Mouse (Mus musculus): ENCODE results near the gene Rpl10a. TPM values are rescaled to one million over a fixed set of nuclear protein-coding genes. Genes with fewer than 3 reads are reported as not detected.
"Not testable (repeated sequence)": the region's sequence is repeated elsewhere in the genome, so short reads cannot be mapped to it uniquely, and the experiment has no call there.

The Rpl10a gene
- polyA plus RNA-seq, 1 experiment: 7,093 TPM

DNA sequence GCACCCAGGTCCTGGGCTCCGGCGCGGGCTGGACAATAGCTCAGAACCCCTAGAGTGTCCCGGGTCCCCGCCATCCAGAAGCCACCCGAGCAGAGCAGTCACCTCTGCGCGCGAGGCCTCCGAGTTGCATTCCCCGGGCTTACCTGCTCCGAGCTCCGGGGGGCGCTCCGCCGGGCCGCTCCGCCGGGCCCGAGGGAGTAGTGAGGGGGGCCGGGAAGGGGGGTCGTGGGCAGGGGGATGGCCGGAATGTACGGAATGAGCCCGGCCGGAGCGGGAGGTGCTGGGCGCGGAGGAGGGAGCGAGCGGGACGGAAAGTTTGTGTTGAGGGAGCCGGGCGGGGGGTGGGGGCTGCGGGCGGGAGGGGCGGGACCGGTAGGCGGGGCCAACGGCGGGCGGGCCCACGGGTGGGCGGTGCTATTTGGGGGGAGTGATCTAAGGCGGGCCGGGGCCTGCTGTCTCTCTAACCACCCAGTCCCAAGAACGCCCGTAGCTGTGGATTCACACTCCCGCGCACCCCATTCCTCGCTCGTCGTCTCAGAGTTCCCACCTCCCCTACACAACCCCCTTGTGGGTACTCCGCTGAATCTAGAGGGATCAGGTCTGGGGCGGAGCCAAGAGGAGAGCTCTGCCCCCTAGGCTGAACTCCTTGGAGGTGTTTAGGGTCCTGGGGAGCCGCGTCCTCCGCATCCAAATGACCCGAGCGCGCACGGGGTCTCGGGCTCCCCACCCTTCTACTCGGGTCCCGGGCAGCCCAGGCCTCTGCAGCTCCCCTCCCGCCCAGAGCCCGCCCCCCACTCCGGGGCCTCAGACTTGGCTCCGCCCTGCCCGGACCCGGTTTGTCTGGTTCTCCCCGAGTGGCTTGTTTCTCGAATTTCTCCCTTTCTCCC lies 22.4 kb downstream of the Rpl10a start, which contains the start of gene Tead3:
Gene Tead3 (minus strand): TSS at position 352 of the 887 bp plus-strand sequence.
- Histone ChIP-seq H3K4me3 (replicated peaks) (peak within 1 kb of the TSS; percentile 91), H3K4me1 (peaks cover 30% of the 10 kb centered on the region), H3K36me3 (replicated peaks; ENCODE audit: low read length) (no peaks in the 10 kb centered on the region), H3K27me3 (replicated peaks) (peaks cover 96% of the 10 kb centered on the region), H3K9me3 (peaks cover 6% of the 10 kb centered on the region; the same call in 1 of the 2 replicates)
- no peak for TF ChIP-seq GATA1 (IDR thresholded peaks at IDR 0.05; ENCODE audit: borderline replicate concordance, low read length)
- no peak for TF ChIP-seq FLI1 (IDR thresholded peaks at IDR 0.05; ENCODE audit: low read length)

DNA sequence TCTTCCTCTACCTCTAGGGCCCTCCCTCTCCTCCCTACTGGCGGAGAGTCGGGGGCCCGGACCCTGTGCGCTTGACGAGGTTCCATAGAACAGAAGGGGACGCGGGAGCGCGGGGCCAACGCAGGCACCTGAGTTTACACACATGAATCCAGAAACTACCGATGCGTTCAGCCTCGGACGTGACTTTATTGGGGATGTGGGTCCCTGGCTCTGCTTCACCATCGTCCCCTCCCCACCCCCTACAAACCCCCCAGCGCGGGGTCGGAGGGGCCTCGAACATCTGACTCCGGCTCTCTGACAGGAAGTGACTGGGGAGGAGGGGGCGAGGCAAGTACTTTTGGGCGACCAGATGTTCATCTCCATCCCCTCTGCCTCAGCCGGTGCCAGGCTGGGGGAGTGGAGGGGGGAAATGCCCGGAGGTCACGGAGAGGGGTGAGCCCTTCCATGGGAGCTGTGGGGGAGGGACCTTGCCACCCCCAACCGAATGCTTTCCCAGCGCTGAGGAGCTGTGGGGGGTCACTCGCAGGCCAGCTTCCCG lies 23.2 kb downstream of the Rpl10a start:
- peak overlapping the region; percentile 91 for H3K4me3 ChIP-seq (replicated peaks)
- TF ChIP-seq FLI1 (IDR thresholded peaks at IDR 0.05; ENCODE audit: low read length): no peak
- peaks cover 96% of the 10 kb centered on the region for H3K27me3 ChIP-seq (replicated peaks)
- peaks cover 30% of the 10 kb centered on the region for H3K4me1 ChIP-seq
- H3K9me3 ChIP-seq: peaks cover 6% of the 10 kb centered on the region; the same call in 1 of the 2 replicates
- no peaks in the 10 kb centered on the region for H3K36me3 ChIP-seq (replicated peaks; ENCODE audit: low read length)

DNA sequence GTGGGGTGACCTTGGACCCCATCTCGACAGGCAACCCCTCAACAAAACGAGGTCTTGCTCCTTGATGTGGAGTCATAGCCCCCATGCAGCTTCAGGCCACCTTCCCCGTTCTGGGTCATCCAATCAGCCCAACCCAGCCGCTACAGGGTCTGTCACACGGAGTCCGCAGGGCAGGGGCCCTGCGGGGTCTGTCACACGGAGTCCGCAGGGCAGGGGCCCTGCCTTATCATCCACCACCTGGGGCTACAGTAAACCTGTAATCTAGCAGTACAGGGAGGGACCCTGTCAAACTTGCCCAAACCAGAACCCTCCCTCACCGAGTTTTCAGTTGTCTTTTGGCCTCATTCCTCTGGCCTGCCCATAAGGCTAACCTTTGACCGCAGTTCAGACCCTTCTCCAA lies 23.7 kb downstream of the Rpl10a start:
- TF ChIP-seq FLI1 (IDR thresholded peaks at IDR 0.05; ENCODE audit: low read length) (no peak), GATA1 (IDR thresholded peaks at IDR 0.05; ENCODE audit: borderline replicate concordance, low read length) (no peak)
- Histone ChIP-seq H3K36me3 (replicated peaks; ENCODE audit: low read length) (no peaks in the 10 kb centered on the region), H3K4me3 (replicated peaks) (peak overlapping the region; percentile 91), H3K9me3 (peaks cover 6% of the 10 kb centered on the region; the same call in 1 of the 2 replicates), H3K4me1 (peaks cover 30% of the 10 kb centered on the region), H3K27me3 (replicated peaks) (peaks cover 96% of the 10 kb centered on the region)

DNA sequence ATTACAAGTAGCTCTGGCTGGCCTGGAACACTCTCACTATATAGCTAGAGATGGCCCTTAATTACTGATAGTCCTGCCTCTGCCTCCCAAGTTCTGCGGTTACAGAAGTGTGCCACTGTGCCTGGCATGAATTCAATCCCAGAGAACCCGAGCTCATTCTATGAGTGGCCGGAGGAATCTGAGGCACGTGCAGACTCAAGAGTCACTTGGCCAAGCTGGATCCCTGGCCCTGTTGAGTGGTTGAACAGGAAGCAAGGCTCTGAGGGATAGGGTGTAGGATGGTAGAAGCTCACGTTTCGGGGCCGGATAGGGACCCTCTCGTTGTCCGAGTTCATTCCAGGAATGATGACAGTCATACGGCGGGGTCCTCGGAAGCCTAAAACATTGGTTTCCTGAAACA lies 27.6 kb downstream of the Rpl10a start:
- TF ChIP-seq GATA1 (IDR thresholded peaks at IDR 0.05; ENCODE audit: borderline replicate concordance, low read length) (no peak), FLI1 (IDR thresholded peaks at IDR 0.05; ENCODE audit: low read length) (no peak)
- Histone ChIP-seq H3K4me1 (peaks cover 11% of the 10 kb centered on the region), H3K27me3 (replicated peaks) (peaks cover 96% of the 10 kb centered on the region)

DNA sequence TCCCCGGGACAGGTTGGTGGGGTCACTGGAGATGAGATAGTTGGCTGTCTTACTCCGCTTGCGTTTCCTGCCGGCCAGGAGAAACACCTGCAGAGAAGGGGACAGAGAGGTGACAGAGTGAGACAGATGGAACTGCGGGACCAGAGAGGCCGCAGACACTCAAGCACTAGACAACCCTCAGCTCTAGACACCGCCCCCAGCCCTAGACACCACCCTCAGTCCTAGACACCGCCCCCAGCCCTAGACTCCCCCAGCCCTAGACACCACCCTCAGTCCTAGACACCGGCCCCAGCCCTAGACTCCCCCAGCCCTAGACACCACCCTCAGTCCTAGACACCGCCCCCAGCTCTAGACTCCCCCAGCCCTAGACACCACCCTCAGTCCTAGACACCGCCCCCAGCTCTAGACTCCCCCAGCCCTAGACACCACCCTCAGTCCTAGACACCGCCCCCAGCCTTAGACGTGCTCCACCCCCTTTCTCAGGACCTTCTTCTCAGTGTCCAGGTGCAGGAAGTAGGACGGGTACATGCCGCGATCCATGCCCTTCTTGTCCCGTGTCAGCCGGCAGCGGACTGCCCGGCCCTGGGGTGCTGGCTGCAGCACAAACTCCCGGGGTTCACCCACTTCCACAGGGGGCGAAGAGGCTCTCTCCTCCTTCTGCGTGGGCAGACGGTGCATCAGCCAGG lies 30.4 kb downstream of the Rpl10a start:
- peaks cover 17% of the 10 kb centered on the region for H3K4me1 ChIP-seq
- H3K27me3 ChIP-seq (replicated peaks): peaks cover 95% of the 10 kb centered on the region
- H3K9me3 ChIP-seq: peaks cover 13% of the 10 kb centered on the region
- not testable (repeated sequence) for H3K4me3 ChIP-seq (replicated peaks); H3K36me3 ChIP-seq (replicated peaks; ENCODE audit: low read length)

More for the DNA sequence above, 27.6 kb downstream of the Rpl10a start:
- Histone ChIP-seq H3K36me3 (replicated peaks; ENCODE audit: low read length) (no peaks in the 10 kb centered on the region), H3K4me3 (replicated peaks) (no peak overlapping the region), H3K9me3 (peaks cover 17% of the 10 kb centered on the region)

DNA sequence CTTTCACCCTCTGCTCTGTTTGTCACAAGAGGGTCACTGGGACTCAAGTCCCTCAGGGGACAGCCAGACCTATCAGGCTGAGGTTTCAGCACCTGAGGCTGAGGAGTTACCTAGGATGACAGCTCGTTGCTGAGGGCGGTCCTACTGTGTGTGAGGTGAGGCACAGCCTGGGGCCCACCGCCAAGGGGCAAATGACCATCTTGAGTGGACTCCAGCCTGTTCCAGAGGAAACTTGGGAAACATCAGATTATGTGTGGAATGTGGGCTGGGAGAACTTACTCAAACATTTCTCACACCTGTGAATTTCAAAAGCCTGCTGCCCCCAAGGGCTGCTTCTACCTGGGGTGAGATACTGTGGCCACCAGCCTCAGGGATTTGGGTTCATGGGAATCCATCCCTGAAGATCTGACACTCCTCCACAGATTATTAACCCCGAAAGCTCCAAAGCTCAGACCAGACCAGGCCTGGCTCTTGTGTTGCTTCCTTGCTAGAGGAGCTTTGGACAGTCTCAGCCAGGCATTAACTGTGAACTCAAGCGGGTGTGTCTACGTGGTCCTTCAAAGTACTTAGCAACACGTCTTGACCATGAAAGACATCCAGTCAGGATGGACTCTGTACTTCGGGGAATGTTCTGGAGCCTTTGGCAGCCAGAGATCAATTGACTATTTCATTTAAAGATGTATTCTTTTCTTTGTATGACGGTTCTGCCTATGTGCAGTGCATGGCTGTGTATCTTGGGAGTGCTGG lies 32.4 kb downstream of the Rpl10a start:
- no peak for TF ChIP-seq GATA1 (IDR thresholded peaks at IDR 0.05; ENCODE audit: borderline replicate concordance, low read length)
- no peak for TF ChIP-seq FLI1 (IDR thresholded peaks at IDR 0.05; ENCODE audit: low read length)
- Histone ChIP-seq H3K4me1 (peaks cover 35% of the 10 kb centered on the region), H3K4me3 (replicated peaks) (no peak overlapping the region), H3K27me3 (replicated peaks) (peaks cover 94% of the 10 kb centered on the region), H3K9me3 (peaks cover 10% of the 10 kb centered on the region), H3K36me3 (replicated peaks; ENCODE audit: low read length) (no peaks in the 10 kb centered on the region)

DNA sequence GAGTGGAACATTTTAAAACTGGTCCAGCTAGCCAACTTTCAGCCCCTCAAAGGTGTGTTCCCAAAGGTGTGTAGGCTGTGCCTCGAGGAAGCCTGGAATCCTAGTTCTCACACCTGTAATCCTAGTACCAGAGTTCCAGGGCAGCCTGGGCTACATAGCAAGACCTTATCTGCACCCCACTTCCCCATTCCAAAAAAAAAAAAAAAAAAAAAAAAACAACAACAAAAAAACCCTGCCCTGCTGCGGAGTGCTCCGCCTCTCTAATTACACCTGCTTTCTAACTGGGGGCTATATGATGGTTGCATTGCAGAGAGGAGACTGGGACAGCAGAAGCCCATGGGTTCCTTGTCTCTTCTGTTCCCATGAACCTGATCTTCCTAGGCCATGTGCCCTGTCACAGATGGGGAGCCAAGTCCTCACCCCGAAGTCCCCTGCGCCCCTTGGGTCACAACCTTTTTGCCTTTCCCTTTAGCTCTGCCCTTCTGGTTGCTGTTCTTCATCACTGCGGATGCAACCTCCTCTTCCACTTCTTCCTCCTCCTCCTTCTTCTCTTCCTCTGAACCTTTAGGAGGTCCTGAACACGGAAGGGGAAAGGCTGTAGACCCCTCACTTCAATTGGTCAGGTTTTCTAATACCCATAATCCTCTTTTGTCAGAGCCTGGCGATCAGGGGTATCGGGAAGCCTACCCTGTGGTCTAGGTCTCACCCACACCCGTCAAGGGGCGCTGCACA lies 33.8 kb downstream of the Rpl10a start:
- Histone ChIP-seq H3K4me3 (replicated peaks) (peak overlapping the region; percentile 81), H3K4me1 (peaks cover 35% of the 10 kb centered on the region), H3K36me3 (replicated peaks; ENCODE audit: low read length) (no peaks in the 10 kb centered on the region), H3K27me3 (replicated peaks) (peaks cover 86% of the 10 kb centered on the region), H3K9me3 (peaks cover 10% of the 10 kb centered on the region)
- TF ChIP-seq FLI1 (IDR thresholded peaks at IDR 0.05; ENCODE audit: low read length) (no peak), GATA1 (IDR thresholded peaks at IDR 0.05; ENCODE audit: borderline replicate concordance, low read length) (no peak)

DNA sequence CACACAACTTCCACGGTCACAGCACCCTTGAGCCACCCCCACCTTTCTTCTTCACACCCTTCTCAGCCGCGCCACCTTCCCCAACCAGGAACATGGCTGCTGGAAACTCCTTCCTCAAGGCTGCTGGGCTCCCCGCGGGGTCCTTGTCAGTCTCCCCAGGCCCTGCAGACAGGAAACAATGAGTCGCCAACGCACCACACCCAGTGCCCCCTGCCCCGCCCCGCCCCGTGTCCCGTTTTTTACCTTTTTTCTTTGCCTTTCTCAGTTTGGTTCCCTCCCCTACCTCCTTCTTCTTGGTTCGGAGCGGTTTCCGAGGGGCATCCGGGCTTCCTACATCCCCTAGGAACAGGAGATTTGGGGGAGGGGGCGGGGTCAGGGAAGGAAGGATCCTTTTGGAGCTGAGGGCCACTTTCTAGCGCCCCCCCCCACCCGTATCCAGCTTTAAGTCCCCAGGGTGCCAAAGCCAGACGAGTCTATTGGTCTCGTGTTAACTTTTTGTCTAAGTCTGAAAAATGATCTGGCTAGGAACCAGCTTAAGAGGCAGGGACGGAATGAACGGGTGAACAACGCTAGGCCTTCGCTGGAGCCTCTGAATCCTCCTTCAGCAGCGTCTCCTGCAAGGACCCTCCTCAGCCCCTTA lies 34.5 kb downstream of the Rpl10a start:
- Histone ChIP-seq H3K4me3 (replicated peaks) (peak overlapping the region; percentile 81), H3K9me3 (peaks cover 10% of the 10 kb centered on the region)

More for the DNA sequence above, 34.5 kb downstream of the Rpl10a start:
- Histone ChIP-seq H3K27me3 (replicated peaks) (peaks cover 79% of the 10 kb centered on the region), H3K36me3 (replicated peaks; ENCODE audit: low read length) (no peaks in the 10 kb centered on the region), H3K4me1 (peaks cover 35% of the 10 kb centered on the region)
- TF ChIP-seq GATA1 (IDR thresholded peaks at IDR 0.05; ENCODE audit: borderline replicate concordance, low read length) (no peak), FLI1 (IDR thresholded peaks at IDR 0.05; ENCODE audit: low read length) (no peak)

All from megakaryocyte, embryonic 14.5 days (primary cell).